Mouse (Mus musculus): Measurements from ENCODE around the gene Syngr4. TPM values are rescaled to one million over a fixed set of nuclear protein-coding genes. Genes with fewer than 3 reads are reported as not detected.
A peak's percentile ranks its signal among the peaks of the same experiment; 100 is the strongest.

Syngr4 gene
- polyA plus RNA-seq, 1 experiment: 764 TPM

- Histone ChIP-seq H3K4me3 (ENCODE audit: control insufficient read depth, low read depth, low read length) (no peak overlapping the region), H3K27me3 (ENCODE audit: control insufficient read depth, insufficient read depth, low read length) (no peaks in the 10 kb centered on the region), H3K4me1 (ENCODE audit: control insufficient read depth, insufficient read depth, low read length) (peaks cover 18% of the 10 kb centered on the region), H3K27ac (ENCODE audit: control insufficient read depth, insufficient read depth, low read depth, low read length) (no peak overlapping the region), H3K36me3 (ENCODE audit: control insufficient read depth, insufficient read depth, low read length) (no peaks in the 10 kb centered on the region; the same call in 1 of the 2 replicates)
- no peak for TF ChIP-seq CTCF (IDR thresholded peaks at IDR 0.05; ENCODE audit: control insufficient read depth, insufficient read depth, insufficient replicate concordance, low read depth, low read length)
- no peak for TF ChIP-seq POLR2A (IDR thresholded peaks at IDR 0.05; ENCODE audit: control insufficient read depth, low read depth, low read length)
Observed at GRCm38 (mm10) chr7:45876895-45877294, 19.6 kb downstream of the Syngr4 start.

- Histone ChIP-seq H3K4me3 (ENCODE audit: control insufficient read depth, low read depth, low read length) (peak overlapping the region; percentile 94), H3K4me1 (ENCODE audit: control insufficient read depth, insufficient read depth, low read length) (peaks cover 39% of the 10 kb centered on the region), H3K36me3 (ENCODE audit: control insufficient read depth, insufficient read depth, low read length) (no peaks in the 10 kb centered on the region; the same call in 1 of the 2 replicates), H3K27me3 (ENCODE audit: control insufficient read depth, insufficient read depth, low read length) (no peaks in the 10 kb centered on the region), H3K27ac (ENCODE audit: control insufficient read depth, insufficient read depth, low read depth, low read length) (peak overlapping the region; percentile 87)
- TF ChIP-seq POLR2A (IDR thresholded peaks at IDR 0.05; ENCODE audit: control insufficient read depth, low read depth, low read length) (no peak), CTCF (IDR thresholded peaks at IDR 0.05; ENCODE audit: control insufficient read depth, insufficient read depth, insufficient replicate concordance, low read depth, low read length) (no peak)
Observed at GRCm38 (mm10) chr7:45873061-45873947, 23.2 kb downstream of the Syngr4 start.

GRCm38 (mm10) chr7:45872624-45873023 lies 23.9 kb downstream of the Syngr4 start, which contains the start of gene Kdelr1:
Gene Kdelr1 (plus strand): TSS chr7:45872772.
- Histone ChIP-seq H3K27ac (ENCODE audit: control insufficient read depth, insufficient read depth, low read depth, low read length) (peak within 1 kb of the TSS; percentile 87), H3K27me3 (ENCODE audit: control insufficient read depth, insufficient read depth, low read length) (no peaks in the 10 kb centered on the region), H3K4me3 (ENCODE audit: control insufficient read depth, low read depth, low read length) (peak within 1 kb of the TSS; percentile 94), H3K4me1 (ENCODE audit: control insufficient read depth, insufficient read depth, low read length) (peaks cover 44% of the 10 kb centered on the region), H3K36me3 (ENCODE audit: control insufficient read depth, insufficient read depth, low read length) (no peaks in the 10 kb centered on the region; the same call in 1 of the 2 replicates)
- peak; percentile 31; the same call in 1 of the 2 replicates for TF ChIP-seq POLR2A (IDR thresholded peaks at IDR 0.05; ENCODE audit: control insufficient read depth, low read depth, low read length)
- peak; percentile 91; the same call in 1 of the 2 replicates for TF ChIP-seq CTCF (IDR thresholded peaks at IDR 0.05; ENCODE audit: control insufficient read depth, insufficient read depth, insufficient replicate concordance, low read depth, low read length)

- no peak overlapping the region for H3K27ac ChIP-seq (ENCODE audit: control insufficient read depth, insufficient read depth, low read depth, low read length)
- H3K36me3 ChIP-seq (ENCODE audit: control insufficient read depth, insufficient read depth, low read length): no peaks in the 10 kb centered on the region
- H3K4me3 ChIP-seq (ENCODE audit: control insufficient read depth, low read depth, low read length): no peak overlapping the region
- no peak; the same call in 1 of the 2 replicates for TF ChIP-seq POLR2A (IDR thresholded peaks at IDR 0.05; ENCODE audit: control insufficient read depth, low read depth, low read length)
- TF ChIP-seq CTCF (IDR thresholded peaks at IDR 0.05; ENCODE audit: control insufficient read depth, insufficient read depth, insufficient replicate concordance, low read depth, low read length): no peak
- peaks cover 52% of the 10 kb centered on the region for H3K4me1 ChIP-seq (ENCODE audit: control insufficient read depth, insufficient read depth, low read length)
- H3K27me3 ChIP-seq (ENCODE audit: control insufficient read depth, insufficient read depth, low read length): no peaks in the 10 kb centered on the region
Observed at GRCm38 (mm10) chr7:45870282-45871058, 26.0 kb downstream of the Syngr4 start.

GRCm38 (mm10) chr7:45869787-45870186 lies 26.7 kb downstream of the Syngr4 start:
- Histone ChIP-seq H3K4me1 (ENCODE audit: control insufficient read depth, insufficient read depth, low read length) (peaks cover 52% of the 10 kb centered on the region), H3K27me3 (ENCODE audit: control insufficient read depth, insufficient read depth, low read length) (no peaks in the 10 kb centered on the region), H3K27ac (ENCODE audit: control insufficient read depth, insufficient read depth, low read depth, low read length) (no peak overlapping the region), H3K36me3 (ENCODE audit: control insufficient read depth, insufficient read depth, low read length) (no peaks in the 10 kb centered on the region), H3K4me3 (ENCODE audit: control insufficient read depth, low read depth, low read length) (peak overlapping the region; percentile 8; the same call in 1 of the 2 replicates)
- TF ChIP-seq POLR2A (IDR thresholded peaks at IDR 0.05; ENCODE audit: control insufficient read depth, low read depth, low read length) (no peak), CTCF (IDR thresholded peaks at IDR 0.05; ENCODE audit: control insufficient read depth, insufficient read depth, insufficient replicate concordance, low read depth, low read length) (no peak)

- Histone ChIP-seq H3K4me1 (ENCODE audit: control insufficient read depth, insufficient read depth, low read length) (peaks cover 51% of the 10 kb centered on the region), H3K36me3 (ENCODE audit: control insufficient read depth, insufficient read depth, low read length) (no peaks in the 10 kb centered on the region), H3K27ac (ENCODE audit: control insufficient read depth, insufficient read depth, low read depth, low read length) (no peak overlapping the region), H3K27me3 (ENCODE audit: control insufficient read depth, insufficient read depth, low read length) (no peaks in the 10 kb centered on the region), H3K4me3 (ENCODE audit: control insufficient read depth, low read depth, low read length) (no peak overlapping the region)
- TF ChIP-seq POLR2A (IDR thresholded peaks at IDR 0.05; ENCODE audit: control insufficient read depth, low read depth, low read length) (no peak), CTCF (IDR thresholded peaks at IDR 0.05; ENCODE audit: control insufficient read depth, insufficient read depth, insufficient replicate concordance, low read depth, low read length) (no peak)
Observed at GRCm38 (mm10) chr7:45869107-45869670, 27.3 kb downstream of the Syngr4 start.
